Mouse (Mus musculus) hindbrain, embryonic 11.5 days (tissue): ENCODE measurements around the gene Havcr2. TPM values are rescaled to one million over a fixed set of nuclear protein-coding genes. Genes with fewer than 3 reads are reported as not detected.
"Not testable (repeated sequence)": the region's sequence is repeated elsewhere in the genome, so short reads cannot be mapped to it uniquely, and the experiment has no call there.

Experiments used
- ATAC-seq: fragments of 200-750 bp; cut with Nextera tagmentation; 2 replicates; pipeline ENCODE4 v1.8.0; 2017; ENCODE audit warnings: mild to moderate bottlenecking, moderate TSS enrichment, moderate library complexity; ENCODE audit not compliant: low FRiP score
- DNase-seq: peaks from one replicate; pipeline ENCODE4 v3.0.0-alpha.2; 2015; ENCODE audit warnings: low spot score
- H3K27ac ChIP-seq: fragments of 300-500 bp; sonication (generic); 2 replicates; pipeline ENCODE4 v1.5.1; 2014; ENCODE audit warnings: mild to moderate bottlenecking, low read depth, low read length
- H3K27me3 ChIP-seq: fragments of 300-500 bp; sonication (generic); 2 replicates; pipeline ENCODE4 v1.6.1; 2014; ENCODE audit warnings: mild to moderate bottlenecking, low read length, moderate library complexity, mixed read lengths; ENCODE audit not compliant: control insufficient read depth, insufficient read depth
- H3K36me3 ChIP-seq: fragments of 300-500 bp; sonication (generic); 2 replicates; pipeline ENCODE4 v1.6.1; 2014; ENCODE audit warnings: mild to moderate bottlenecking, low read length, moderate library complexity, mixed read lengths; ENCODE audit not compliant: control insufficient read depth, insufficient read depth
- H3K4me1 ChIP-seq: fragments of 300-500 bp; sonication (generic); replicated peaks from 2 replicates; pipeline ENCODE4 v1.6.1; 2014; ENCODE audit warnings: low read length, mixed read lengths; ENCODE audit not compliant: control insufficient read depth, insufficient read depth
- H3K4me2 ChIP-seq: fragments of 300-500 bp; sonication (generic); replicated peaks from 2 replicates; pipeline ENCODE4 v1.6.1; 2014; ENCODE audit warnings: mild to moderate bottlenecking, low read depth, low read length
- H3K4me3 ChIP-seq: fragments of 300-500 bp; sonication (generic); 2 replicates; pipeline ENCODE4 v1.5.1; 2014; ENCODE audit warnings: low read depth, low read length
- H3K9ac ChIP-seq: fragments of 300-500 bp; sonication (generic); 2 replicates; pipeline ENCODE4 v1.6.1; 2014; ENCODE audit warnings: low read depth, low read length
- H3K9me3 ChIP-seq: fragments of 300-500 bp; sonication (generic); 2 replicates; pipeline ENCODE4 v1.6.1; 2016; ENCODE audit warnings: low read length; ENCODE audit not compliant: control insufficient read depth
- WGBS: fragments of 180-500 bp; shearing (Covaris S2); extraction: QIAGEN DNeasy Blood & Tissue Kit; methylation state at CpG from one replicate; pipeline ENCODE4 v1.1.7; 2014; 5-methylcytosine and 5-hydroxymethylcytosine counted together
- polyA plus RNA-seq: library from polyadenylated mRNA; unstranded; fragments of >200 nt; fragmentation: Nextera tagmentation; extraction: Ambion mirVana; gene quantifications from 2 replicates; pipeline ENCODE4 v1.2.1, GENCODE M21; 2014

The Havcr2 gene
- 0.06 and 0.25 TPM in 2 replicates for polyA plus RNA-seq

DNA sequence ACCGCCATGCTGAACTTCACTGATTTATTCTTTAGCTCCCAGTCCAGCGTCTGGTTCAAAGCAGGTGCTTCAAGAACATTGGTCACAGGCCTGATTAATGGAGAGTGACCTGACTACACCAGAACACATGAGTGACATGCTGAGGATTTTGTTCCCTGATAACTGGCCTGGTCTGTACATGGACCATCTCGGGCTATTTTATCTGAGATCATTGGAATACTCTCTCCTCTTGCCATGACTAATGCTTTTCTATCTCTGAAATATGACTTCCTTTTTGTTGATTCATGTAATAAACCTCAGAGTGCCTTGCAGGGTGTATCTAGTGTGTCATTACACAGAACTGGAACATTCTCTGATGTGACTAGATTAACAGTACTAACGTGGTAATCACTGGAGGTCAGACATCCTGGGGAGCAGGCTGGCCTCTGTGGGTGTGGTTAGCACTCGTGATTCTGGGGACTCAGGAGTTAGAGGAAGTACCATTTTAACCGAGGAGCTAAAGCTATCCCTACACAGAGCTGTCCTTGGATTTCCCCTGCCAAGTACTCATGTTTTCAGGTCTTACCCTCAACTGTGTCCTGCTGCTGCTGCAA lies at the start of gene Havcr2:
Gene Havcr2, plus strand, starts transcription at position 483 of the 593 bp plus-strand sequence.
- Histone ChIP-seq H3K4me2 (no peak within 1 kb of the TSS), H3K27ac (no peak within 1 kb of the TSS), H3K9ac (no peak within 1 kb of the TSS), H3K9me3 (no peaks in the 10 kb centered on the region), H3K27me3 (no peaks in the 10 kb centered on the region), H3K4me1 (no peaks in the 10 kb centered on the region), H3K36me3 (no peaks in the 10 kb centered on the region), H3K4me3 (no peak within 1 kb of the TSS)
- ATAC-seq (no peak), DNase-seq (no peak)
- WGBS = 76% methylated on average over 6 of the region's 6 CpGs

DNA sequence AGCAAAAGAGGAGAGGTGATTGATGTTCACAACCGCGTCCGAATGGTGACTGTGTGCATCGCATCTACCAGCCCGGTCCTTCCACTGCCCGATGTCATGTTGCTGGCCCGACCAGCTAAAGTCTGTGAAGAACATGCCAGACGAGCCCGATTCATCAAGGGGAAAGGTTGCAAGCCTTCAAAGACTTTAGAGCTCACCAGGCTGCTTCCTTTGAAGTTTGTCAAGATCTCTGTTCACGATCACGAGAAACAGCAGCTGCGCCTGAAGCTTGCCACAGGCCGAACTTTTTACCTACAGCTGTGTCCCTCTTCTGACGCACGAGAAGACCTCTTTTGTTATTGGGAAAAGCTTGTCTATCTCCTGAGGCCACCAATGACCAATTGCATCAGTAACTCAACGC lies 49.7 kb upstream of the Havcr2 start:
- H3K9ac ChIP-seq = no peak overlapping the region
- WGBS = 86% methylated on average over 16 of the region's 16 CpGs
- DNase-seq (no peak), ATAC-seq (no peak)
- H3K27me3 ChIP-seq = no peaks in the 10 kb centered on the region
- H3K4me1 ChIP-seq = no peaks in the 10 kb centered on the region
- no peaks in the 10 kb centered on the region for H3K36me3 ChIP-seq
- no peak overlapping the region for H3K4me2 ChIP-seq
- no peak overlapping the region for H3K4me3 ChIP-seq
- H3K9me3 ChIP-seq = no peaks in the 10 kb centered on the region
- no peak overlapping the region for H3K27ac ChIP-seq

- no peaks in the 10 kb centered on the region for H3K4me1 ChIP-seq
- no peaks in the 10 kb centered on the region for H3K36me3 ChIP-seq
- H3K27me3 ChIP-seq = no peaks in the 10 kb centered on the region
- H3K4me3 ChIP-seq = no peak overlapping the region
- no peak for ATAC-seq
- H3K4me2 ChIP-seq = no peak overlapping the region; the same call in 1 of the 2 replicates
- WGBS = 31% methylated on average over 10 of the region's 10 CpGs
- no peak overlapping the region for H3K27ac ChIP-seq
- H3K9me3 ChIP-seq = no peaks in the 10 kb centered on the region
- H3K9ac ChIP-seq = no peak overlapping the region
- no peak for DNase-seq
Measured at GRCm38 (mm10) chr11:46406721-46407120, 48.0 kb upstream of the Havcr2 start.

- H3K27me3 ChIP-seq = no peaks in the 10 kb centered on the region
- H3K4me1 ChIP-seq = no peaks in the 10 kb centered on the region
- no peak overlapping the region for H3K27ac ChIP-seq
- DNase-seq (no peak), ATAC-seq (no peak)
- H3K4me2 ChIP-seq = no peak overlapping the region
- 47% methylated on average over 2 of the region's 2 CpGs for WGBS
- H3K36me3 ChIP-seq = no peaks in the 10 kb centered on the region
- no peak overlapping the region for H3K4me3 ChIP-seq
- H3K9me3 ChIP-seq = no peaks in the 10 kb centered on the region
- no peak overlapping the region for H3K9ac ChIP-seq
Measured at GRCm38 (mm10) chr11:46410018-46410563, 44.6 kb upstream of the Havcr2 start.

GRCm38 (mm10) chr11:46418438-46418837 lies 36.3 kb upstream of the Havcr2 start:
- Histone ChIP-seq H3K27me3 (no peaks in the 10 kb centered on the region), H3K9me3 (no peaks in the 10 kb centered on the region), H3K4me1 (no peaks in the 10 kb centered on the region), H3K9ac (no peak overlapping the region), H3K27ac (no peak overlapping the region), H3K4me2 (no peak overlapping the region), H3K4me3 (no peak overlapping the region), H3K36me3 (no peaks in the 10 kb centered on the region)
- WGBS = 73% methylated on average over 1 of the region's 1 CpGs
- DNase-seq (no peak), ATAC-seq (no peak)

DNA sequence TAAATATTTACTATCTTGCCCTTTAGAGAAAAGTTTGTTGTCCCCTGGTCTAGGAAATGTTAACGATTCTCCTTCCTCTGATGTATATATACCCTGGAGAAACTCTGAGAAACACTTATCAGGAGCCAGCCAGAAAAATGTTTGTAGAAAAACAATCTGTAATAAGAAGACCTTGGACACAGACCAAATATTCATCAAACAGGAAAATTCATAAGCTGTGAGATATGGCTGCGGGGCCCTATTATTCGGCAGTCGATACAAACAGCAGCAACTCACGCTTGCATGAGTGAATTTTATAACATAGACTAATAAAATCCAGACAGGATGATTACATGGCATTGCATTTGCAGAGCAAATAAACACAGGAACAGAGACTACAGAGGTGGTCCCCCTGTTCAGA lies 35.9 kb upstream of the Havcr2 start:
- WGBS = 93% methylated on average over 5 of the region's 5 CpGs
- Histone ChIP-seq H3K27ac (no peak overlapping the region), H3K4me3 (no peak overlapping the region), H3K9me3 (no peaks in the 10 kb centered on the region), H3K36me3 (no peaks in the 10 kb centered on the region), H3K27me3 (no peaks in the 10 kb centered on the region), H3K4me1 (no peaks in the 10 kb centered on the region), H3K9ac (no peak overlapping the region), H3K4me2 (no peak overlapping the region)
- ATAC-seq (no peak), DNase-seq (no peak)

DNA sequence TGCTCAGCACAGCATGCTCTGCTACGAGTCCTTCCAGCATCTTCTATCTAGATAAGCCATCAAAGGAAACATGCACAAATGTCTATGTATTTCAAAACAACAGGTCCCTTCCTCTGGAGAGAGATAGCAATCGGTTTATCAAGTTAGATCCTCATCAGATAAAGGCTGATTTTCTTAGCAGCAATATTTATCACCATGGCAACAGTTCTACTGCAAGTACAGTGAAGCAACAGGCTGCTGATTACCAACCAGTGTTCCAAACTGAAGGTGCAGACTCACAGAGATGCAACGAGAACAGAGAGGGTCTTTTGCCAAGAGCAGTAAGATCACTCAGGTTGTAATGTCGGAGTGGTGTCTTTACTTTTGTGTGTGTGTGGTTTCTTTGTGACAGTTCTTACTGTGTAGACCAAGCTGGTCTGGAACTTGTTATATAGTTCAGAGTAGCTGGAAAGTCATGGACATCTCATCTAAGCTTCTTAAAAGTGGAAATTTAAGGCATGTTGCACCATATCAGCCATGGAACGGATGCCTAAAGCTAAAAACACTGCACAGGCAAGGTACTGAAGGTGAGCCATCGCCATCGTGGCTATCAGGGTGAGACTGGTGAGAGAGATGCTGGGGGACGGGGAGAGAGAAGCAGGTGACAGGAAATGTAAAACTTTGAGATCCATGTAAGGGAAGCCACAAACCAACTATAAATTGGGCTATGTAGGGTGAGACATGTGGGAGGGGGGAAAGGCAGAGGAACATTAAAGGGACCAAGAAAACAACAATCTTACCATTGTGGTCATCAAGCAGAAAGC lies 33.4 kb upstream of the Havcr2 start:
- Histone ChIP-seq H3K27me3 (no peaks in the 10 kb centered on the region), H3K27ac (no peak overlapping the region), H3K9ac (no peak overlapping the region), H3K9me3 (no peaks in the 10 kb centered on the region), H3K4me2 (no peak overlapping the region), H3K4me3 (no peak overlapping the region), H3K36me3 (no peaks in the 10 kb centered on the region), H3K4me1 (no peaks in the 10 kb centered on the region)
- 88% methylated on average over 8 of the region's 8 CpGs for WGBS
- DNase-seq (no peak), ATAC-seq (no peak)

- ATAC-seq, H3K4me1 ChIP-seq, H3K27ac ChIP-seq, DNase-seq, H3K27me3 ChIP-seq, H3K4me3 ChIP-seq, H3K9ac ChIP-seq, H3K4me2 ChIP-seq, H3K9me3 ChIP-seq, H3K36me3 ChIP-seq: not testable (repeated sequence)
- 51% methylated on average over 4 of the region's 4 CpGs for WGBS
Measured at GRCm38 (mm10) chr11:46428131-46428530, 26.6 kb upstream of the Havcr2 start.

DNA sequence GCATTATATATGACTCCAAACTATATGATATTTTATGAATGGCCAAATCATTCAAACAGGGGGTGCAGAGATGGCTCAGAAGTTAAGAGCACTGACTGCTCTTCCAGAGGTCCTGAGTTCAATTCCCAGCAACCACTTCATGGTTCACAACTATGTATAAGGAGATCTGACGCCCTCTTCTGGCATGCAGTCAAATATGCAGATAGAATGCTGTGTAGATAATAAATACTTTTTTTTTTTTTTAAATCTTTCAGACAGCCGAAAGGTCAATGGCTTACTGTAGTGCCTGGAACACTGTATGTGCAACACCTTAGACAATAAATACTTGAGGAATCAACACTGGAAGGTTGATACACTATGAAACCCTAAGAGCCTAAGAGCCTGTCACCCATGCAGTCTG lies 24.6 kb upstream of the Havcr2 start:
- WGBS = 95% methylated on average over 2 of the region's 2 CpGs
- Histone ChIP-seq H3K9me3 (no peaks in the 10 kb centered on the region), H3K27me3 (no peaks in the 10 kb centered on the region), H3K4me2 (no peak overlapping the region), H3K9ac (no peak overlapping the region), H3K36me3 (no peaks in the 10 kb centered on the region), H3K4me1 (no peaks in the 10 kb centered on the region), H3K27ac (no peak overlapping the region), H3K4me3 (no peak overlapping the region)
- no peak for ATAC-seq
- no peak for DNase-seq
